9 mouse cellular contexts compared by ENCODE assay signal in genomic region chr6:93573679-93574635, GRCm38 (mm10).
DNase-seq lines count a peak whose midpoint lies in the region; ATAC-seq and TF ChIP-seq lines count a peak whose summit lies in the region.
"Had no signal": no experiment of that assay in that cellular context is flagged by ENCODE, and none has a peak within 500 bp of the region (broad histone marks: within the 10 kb centered on the region; RNA-seq: fewer than 3 reads in every experiment).

No protein-coding gene starts in this region.

- no peak overlapping the region for H3K9ac ChIP-seq in stomach, postnatal 0 days (ENCODE audit: low read length)
- H3K9ac ChIP-seq: neural tube, embryonic 12.5 days had no signal

- peak overlapping the region; percentile 28; the same call in 1 of the 2 replicates for H3K27ac ChIP-seq in gastrocnemius, adult 2 months
- H3K27ac ChIP-seq in stomach, postnatal 0 days (replicated peaks) = no peak overlapping the region
- H3K27ac ChIP-seq: neural tube, embryonic 12.5 days had no signal

- H3K27me3 ChIP-seq in stomach, postnatal 0 days (ENCODE audit: control insufficient read depth, insufficient read depth, low read length) = no peaks in the 10 kb centered on the region
- H3K27me3 ChIP-seq: neural tube, embryonic 12.5 days had no signal

- peak overlapping the region; percentile 3 for H3K4me3 ChIP-seq in gastrocnemius, adult 2 months
- no peak overlapping the region for H3K4me3 ChIP-seq in stomach, postnatal 0 days (ENCODE audit: low read depth, low read length)
- H3K4me3 ChIP-seq: neural tube, embryonic 12.5 days had no signal

- H3K4me1 ChIP-seq in stomach, postnatal 0 days (replicated peaks; ENCODE audit: control insufficient read depth, insufficient read depth) = no peaks in the 10 kb centered on the region
- H3K4me1 ChIP-seq: neural tube, embryonic 12.5 days had no signal

- intact Hi-C loops in gastrocnemius, adult 2 months (cut with DNase I) = no loop called here
- intact Hi-C loops in gastrocnemius, postnatal 36 days (cut with DNase I) = no loop called here

- WGBS in stomach, postnatal 0 days = 78% methylated on average over 7 of the region's 7 CpGs

- H3K4me2 ChIP-seq in stomach, postnatal 0 days (replicated peaks; ENCODE audit: low read depth) = no peak overlapping the region
- H3K4me2 ChIP-seq: neural tube, embryonic 12.5 days had no signal

- TF ChIP-seq EP300 in stomach, postnatal 0 days (optimal IDR thresholded peaks at IDR 0.05) = no peak

- DNase-seq in gastrocnemius, adult 2 months = peak; percentile 36
- DNase-seq in gastrocnemius, postnatal 36 days = no peak
- peak; percentile 82 for DNase-seq in Muller cell, postnatal 12 days (ENCODE audit: inconsistent ontology term)
- DNase-seq in frontal cortex, postnatal 14 days (ENCODE audit: low spot score in 2 of 2) = peak; percentile 10 to 58
- DNase-seq in left cerebral cortex, adult 8-10 months (ENCODE audit: low spot score in 2 of 2) = peak; percentile 7 to 80
- DNase-seq in embryo, embryonic 9.5 days (ENCODE audit: extremely low spot score) = no peak
- DNase-seq in stomach, postnatal 0 days (ENCODE audit: low spot score) = no peak

- no peak for ATAC-seq in inflammation-experienced regulatory T-cells, adult 6 months
- no peak for ATAC-seq in stomach, postnatal 0 days (ENCODE audit: low FRiP score, low TSS enrichment)

- no peaks in the 10 kb centered on the region for H3K36me3 ChIP-seq in stomach, postnatal 0 days (ENCODE audit: control insufficient read depth, insufficient read depth, low read length)
- H3K36me3 ChIP-seq: neural tube, embryonic 12.5 days had no signal

- no peak for TF ChIP-seq CTCF in gastrocnemius, adult 2 months (IDR thresholded peaks at IDR 0.05)
- no peak for TF ChIP-seq CTCF in stomach, postnatal 0 days (IDR thresholded peaks at IDR 0.05; ENCODE audit: low read depth)

- no peaks in the 10 kb centered on the region for H3K9me3 ChIP-seq in stomach, postnatal 0 days (ENCODE audit: control insufficient read depth, low read length)
- H3K9me3 ChIP-seq: neural tube, embryonic 12.5 days had no signal

Comparison
In these comparisons a context has a peak if more than half of its experiments do, and no peak if none do; other contexts are left out.
1. DNase-seq: peak in gastrocnemius, adult 2 months (single experiment), Muller cell, postnatal 12 days (single experiment), frontal cortex, postnatal 14 days (2 of 2) and left cerebral cortex, adult 8-10 months (2 of 2); none in gastrocnemius, postnatal 36 days (0 of 2), embryo, embryonic 9.5 days (single experiment) and stomach, postnatal 0 days (single experiment).